Mouse (Mus musculus) intestine, embryonic 14.5 days (tissue): ENCODE data around the gene Exoc3l. TPM values are rescaled to one million over a fixed set of nuclear protein-coding genes. Genes with fewer than 3 reads are reported as not detected.

Experiments used
- ATAC-seq: fragments of 200-750 bp; cut with Nextera tagmentation; replicated peaks from 2 replicates; pipeline ENCODE4 v1.8.0; 2017; ENCODE audit warnings: low read depth, moderate number of reproducible peaks, moderate TSS enrichment, moderate library complexity; ENCODE audit not compliant: low FRiP score, low TSS enrichment
- DNase-seq: peaks from one replicate; pipeline ENCODE4 v3.0.0-alpha.2; 2018; ENCODE audit warnings: low spot score
- H3K27ac ChIP-seq: fragments of 300-500 bp; sonication (generic); 2 replicates; pipeline ENCODE4 v1.5.1; 2014; ENCODE audit warnings: low read depth, mild to moderate bottlenecking, control low read depth
- H3K27me3 ChIP-seq: fragments of 300-500 bp; sonication (generic); replicated peaks from 2 replicates; pipeline ENCODE4 v1.6.1; 2014; ENCODE audit warnings: low read length, control low read depth; ENCODE audit not compliant: control insufficient read depth, insufficient read depth
- H3K36me3 ChIP-seq: fragments of 300-500 bp; sonication (generic); 2 replicates; pipeline ENCODE4 v1.6.1; 2014; ENCODE audit warnings: low read length, control low read depth; ENCODE audit not compliant: control insufficient read depth, insufficient read depth
- H3K4me1 ChIP-seq: fragments of 300-500 bp; sonication (generic); replicated peaks from 2 replicates; pipeline ENCODE4 v1.6.1; 2014; ENCODE audit warnings: low read length, control low read depth, mixed read lengths; ENCODE audit not compliant: control insufficient read depth, insufficient read depth
- H3K4me2 ChIP-seq: fragments of 300-500 bp; sonication (generic); 2 replicates; pipeline ENCODE4 v1.6.1; 2014; ENCODE audit warnings: low read length
- H3K4me3 ChIP-seq: fragments of 300-500 bp; sonication (generic); 2 replicates; pipeline ENCODE4 v1.5.1; 2014; ENCODE audit warnings: low read depth, low read length, control low read depth, mixed read lengths
- H3K9ac ChIP-seq: fragments of 300-500 bp; sonication (generic); 2 replicates; pipeline ENCODE4 v1.6.1; 2014; ENCODE audit warnings: mild to moderate bottlenecking, low read length
- H3K9me3 ChIP-seq: fragments of 300-500 bp; sonication (generic); 2 replicates; pipeline ENCODE4 v1.6.1; 2016; ENCODE audit warnings: low read length, control low read depth; ENCODE audit not compliant: control insufficient read depth
- WGBS: fragments of 180-500 bp; shearing (Covaris S2); extraction: QIAGEN DNeasy Blood & Tissue Kit; methylation state at CpG from one replicate; pipeline ENCODE4 v1.1.7; 2014; 5-methylcytosine and 5-hydroxymethylcytosine counted together
- polyA plus RNA-seq: library from polyadenylated mRNA; unstranded; fragments of >200 nt; fragmentation: Nextera tagmentation; extraction: Ambion mirVana; gene quantifications from 2 replicates; pipeline ENCODE4 v1.2.1, GENCODE M21; 2014

Exoc3l gene
- polyA plus RNA-seq, 1 experiment from 2014 or later, result 10.1 TPM

GRCm38 (mm10) chr8:105282239-105282638, 13.7 kb downstream of the Exoc3l start:
- Histone ChIP-seq H3K27ac (no peak overlapping the region), H3K27me3 (peaks cover 30% of the 10 kb centered on the region), H3K9ac (no peak overlapping the region), H3K4me2 (no peak overlapping the region), H3K4me3 (no peak overlapping the region), H3K9me3 (no peaks in the 10 kb centered on the region), H3K36me3 (peaks cover 20% of the 10 kb centered on the region), H3K4me1 (no peaks in the 10 kb centered on the region)
- 79% methylated on average over 4 of the region's 4 CpGs for WGBS
- ATAC-seq, result no peak
- DNase-seq, result no peak

GRCm38 (mm10) chr8:105281821-105282220, 14.1 kb downstream of the Exoc3l start:
- H3K36me3 ChIP-seq, result peaks cover 20% of the 10 kb centered on the region
- DNase-seq (no peak), ATAC-seq (no peak)
- H3K9me3 ChIP-seq, result no peaks in the 10 kb centered on the region
- WGBS, result 84% methylated on average over 12 of the region's 12 CpGs
- H3K27ac ChIP-seq, result no peak overlapping the region
- H3K9ac ChIP-seq, result no peak overlapping the region
- peaks cover 35% of the 10 kb centered on the region for H3K27me3 ChIP-seq
- no peak overlapping the region for H3K4me3 ChIP-seq
- no peak overlapping the region for H3K4me2 ChIP-seq
- H3K4me1 ChIP-seq, result no peaks in the 10 kb centered on the region

- no peak overlapping the region for H3K4me3 ChIP-seq
- peaks cover 47% of the 10 kb centered on the region for H3K27me3 ChIP-seq
- peaks cover 3% of the 10 kb centered on the region; the same call in 1 of the 2 replicates for H3K4me1 ChIP-seq
- WGBS, result 81% methylated on average over 3 of the region's 3 CpGs
- ATAC-seq, result no peak
- H3K9me3 ChIP-seq, result no peaks in the 10 kb centered on the region
- DNase-seq, result no peak
- H3K9ac ChIP-seq, result no peak overlapping the region
- H3K27ac ChIP-seq, result no peak overlapping the region
- no peak overlapping the region for H3K4me2 ChIP-seq
- peaks cover 20% of the 10 kb centered on the region for H3K36me3 ChIP-seq
Measured at GRCm38 (mm10) chr8:105280567-105280966, 15.3 kb downstream of the Exoc3l start.

GRCm38 (mm10) chr8:105278911-105279334, 17.0 kb downstream of the Exoc3l start:
- peaks cover 3% of the 10 kb centered on the region; the same call in 1 of the 2 replicates for H3K4me1 ChIP-seq
- no peaks in the 10 kb centered on the region for H3K9me3 ChIP-seq
- H3K27me3 ChIP-seq, result peaks cover 64% of the 10 kb centered on the region
- peak overlapping the region; percentile 36; the same call in 1 of the 2 replicates for H3K4me2 ChIP-seq
- H3K27ac ChIP-seq, result no peak overlapping the region
- peaks cover 15% of the 10 kb centered on the region; the same call in 1 of the 2 replicates for H3K36me3 ChIP-seq
- WGBS, result 4% methylated on average over 28 of the region's 28 CpGs
- peak overlapping the region; percentile 19 for H3K4me3 ChIP-seq
- no peak overlapping the region; the same call in 1 of the 2 replicates for H3K9ac ChIP-seq
- ATAC-seq, result peak; percentile 34; the same call in 1 of the 2 replicates
- no peak for DNase-seq

- 3% methylated on average over 30 of the region's 30 CpGs for WGBS
- peak; percentile 45; the same call in 1 of the 2 replicates for ATAC-seq
Measured at GRCm38 (mm10) chr8:105276292-105277120, 19.4 kb downstream of the Exoc3l start.

GRCm38 (mm10) chr8:105275840-105276239, 20.1 kb downstream of the Exoc3l start, which contains the start of gene Nol3:
Gene Nol3 (plus strand): TSS chr8:105276140.
- H3K4me1 ChIP-seq, result peaks cover 4% of the 10 kb centered on the region
- H3K4me2 ChIP-seq, result peak within 1 kb of the TSS; percentile 71
- 0 out of 2 replicates have a peak within 1 kb of the TSS, but pooled peaks have one; percentile 18 for H3K9ac ChIP-seq
- H3K36me3 ChIP-seq, result no peaks in the 10 kb centered on the region
- H3K9me3 ChIP-seq, result no peaks in the 10 kb centered on the region
- H3K27me3 ChIP-seq, result peaks cover 94% of the 10 kb centered on the region
- 9% methylated on average over 10 of the region's 10 CpGs for WGBS
- DNase-seq (no peak), ATAC-seq (no peak)
- peak within 1 kb of the TSS; percentile 34 for H3K4me3 ChIP-seq
- no peak within 1 kb of the TSS for H3K27ac ChIP-seq

More at GRCm38 (mm10) chr8:105276292-105277120, 19.4 kb downstream of the Exoc3l start:
- Histone ChIP-seq H3K4me2 (peak overlapping the region; percentile 71), H3K4me3 (peak overlapping the region; percentile 34), H3K9me3 (no peaks in the 10 kb centered on the region), H3K4me1 (peaks cover 3% of the 10 kb centered on the region; the same call in 1 of the 2 replicates), H3K27me3 (peaks cover 88% of the 10 kb centered on the region), H3K36me3 (0 out of 2 replicates have a peak, but pooled peaks cover 3% of the 10 kb centered on the region), H3K9ac (0 out of 2 replicates have a peak overlapping the region, but pooled peaks have one; percentile 18), H3K27ac (no peak overlapping the region)
- peak; percentile 75 for DNase-seq

GRCm38 (mm10) chr8:105275387-105275786, 20.5 kb downstream of the Exoc3l start:
- H3K27ac ChIP-seq, result no peak overlapping the region
- no peak overlapping the region for H3K4me3 ChIP-seq
- H3K9me3 ChIP-seq, result no peaks in the 10 kb centered on the region
- peaks cover 9% of the 10 kb centered on the region for H3K4me1 ChIP-seq
- peaks cover 99% of the 10 kb centered on the region for H3K27me3 ChIP-seq
- peak overlapping the region; percentile 71 for H3K4me2 ChIP-seq
- no peaks in the 10 kb centered on the region for H3K36me3 ChIP-seq
- DNase-seq, result no peak
- H3K9ac ChIP-seq, result no peak overlapping the region
- WGBS, result 10% methylated on average over 11 of the region's 11 CpGs
- ATAC-seq, result no peak

GRCm38 (mm10) chr8:105270916-105271186, 25.1 kb downstream of the Exoc3l start:
- H3K36me3 ChIP-seq, result no peaks in the 10 kb centered on the region
- no peak overlapping the region for H3K27ac ChIP-seq
- H3K27me3 ChIP-seq, result peaks cover 98% of the 10 kb centered on the region
- no peak overlapping the region for H3K4me2 ChIP-seq
- H3K4me1 ChIP-seq, result peaks cover 25% of the 10 kb centered on the region
- no peaks in the 10 kb centered on the region for H3K9me3 ChIP-seq
- ATAC-seq (no peak), DNase-seq (no peak)
- peak overlapping the region; percentile 10; the same call in 1 of the 2 replicates for H3K4me3 ChIP-seq
- WGBS, result 3% methylated on average over 11 of the region's 11 CpGs
- H3K9ac ChIP-seq, result no peak overlapping the region
